Mouse (Mus musculus) midbrain, embryonic 10.5 days (tissue): ENCODE data around the gene Ankrd27. TPM values are rescaled to one million over a fixed set of nuclear protein-coding genes. Genes with fewer than 3 reads are reported as not detected.

ENCODE experiments used
- DNase-seq: peaks from one replicate; pipeline ENCODE4 v3.0.0-alpha.2; 2017; ENCODE audit warnings: low spot score
- H3K27ac ChIP-seq: fragments of 300-500 bp; sonication (generic); replicated peaks from 2 replicates; pipeline ENCODE4 v1.5.1; 2016; ENCODE audit warnings: mild to moderate bottlenecking
- H3K27me3 ChIP-seq: fragments of 300-500 bp; sonication (generic); 2 replicates; pipeline ENCODE4 v1.6.1; 2016; ENCODE audit warnings: low read depth, mild to moderate bottlenecking; ENCODE audit not compliant: poor library complexity, severe bottlenecking
- H3K36me3 ChIP-seq: fragments of 300-500 bp; sonication (generic); 2 replicates; pipeline ENCODE4 v1.6.1; 2016; ENCODE audit warnings: mild to moderate bottlenecking, moderate library complexity
- H3K4me1 ChIP-seq: fragments of 300-500 bp; sonication (generic); 2 replicates; pipeline ENCODE4 v1.6.1; 2016
- H3K4me3 ChIP-seq: fragments of 300-500 bp; sonication (generic); 2 replicates; pipeline ENCODE4 v1.5.1; 2016; ENCODE audit warnings: mild to moderate bottlenecking, moderate library complexity
- H3K9me3 ChIP-seq: fragments of 300-500 bp; sonication (generic); replicated peaks from 2 replicates; pipeline ENCODE4 v1.6.1; 2016; ENCODE audit warnings: mild to moderate bottlenecking
- WGBS: fragments of 180-500 bp; shearing (Covaris S2); methylation state at CpG from one replicate; pipeline ENCODE4 v1.1.7; 2016; 5-methylcytosine and 5-hydroxymethylcytosine counted together
- polyA plus RNA-seq: library from polyadenylated mRNA; unstranded; fragments of >200 nt; fragmentation: Nextera tagmentation; extraction: Ambion mirVana; gene quantifications from 2 replicates; pipeline ENCODE4 v1.2.1, GENCODE M21; 2016

Ankrd27 gene
- polyA plus RNA-seq, 1 experiment from 2014 or later = 39.2 TPM

DNA sequence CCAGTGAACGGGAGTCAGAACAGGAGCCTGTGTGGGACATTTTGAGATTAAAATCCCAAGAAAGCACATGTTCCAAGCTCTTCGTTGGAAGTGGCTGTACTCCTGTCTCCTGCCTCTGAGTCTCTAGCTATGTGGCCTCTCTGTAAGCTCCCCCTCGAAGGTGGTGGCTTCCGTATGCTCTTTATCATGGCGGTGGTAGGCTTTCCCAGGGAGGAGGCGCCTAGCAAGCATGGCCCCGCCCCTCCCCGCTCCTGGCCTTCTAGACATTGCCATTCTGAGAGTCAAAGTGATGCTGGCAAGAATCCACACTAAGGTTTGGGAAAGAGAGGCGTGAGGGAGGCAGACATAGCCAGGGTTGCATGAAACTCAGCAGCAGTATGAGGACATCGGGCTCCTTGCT lies 36.6 kb downstream of the Ankrd27 start:
- H3K4me3 ChIP-seq = no peak overlapping the region
- H3K4me1 ChIP-seq = peaks cover 2% of the 10 kb centered on the region; the same call in 1 of the 2 replicates
- WGBS = 93% methylated on average over 10 of the region's 10 CpGs
- no peaks in the 10 kb centered on the region for H3K27me3 ChIP-seq
- H3K27ac ChIP-seq = no peak overlapping the region
- no peak for DNase-seq
- peaks cover 83% of the 10 kb centered on the region for H3K36me3 ChIP-seq
- no peaks in the 10 kb centered on the region for H3K9me3 ChIP-seq

DNA sequence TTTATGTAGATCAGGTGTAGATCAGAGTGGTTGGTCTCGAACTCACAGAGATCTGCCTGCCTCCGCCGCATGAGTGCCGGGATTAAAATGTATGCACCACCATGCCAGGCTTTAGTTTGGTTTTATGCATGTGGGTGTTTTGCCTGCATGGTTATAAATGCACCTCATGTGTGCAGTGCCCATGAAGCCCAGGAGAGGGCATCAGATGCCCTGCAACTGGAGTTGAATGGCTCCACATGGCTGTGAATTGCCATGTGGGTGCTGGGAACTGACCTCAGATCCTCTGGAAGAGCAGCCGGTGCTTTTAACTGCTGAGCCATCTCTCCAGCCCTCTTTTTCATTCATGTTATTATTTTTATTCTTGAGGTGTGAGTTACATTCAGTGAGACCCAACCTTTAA lies 40.0 kb downstream of the Ankrd27 start:
- no peak overlapping the region for H3K27ac ChIP-seq
- H3K9me3 ChIP-seq = no peaks in the 10 kb centered on the region
- H3K4me1 ChIP-seq = no peaks in the 10 kb centered on the region
- H3K4me3 ChIP-seq = no peak overlapping the region
- 96% methylated on average over 5 of the region's 5 CpGs for WGBS
- DNase-seq = no peak
- peaks cover 86% of the 10 kb centered on the region for H3K36me3 ChIP-seq
- H3K27me3 ChIP-seq = no peaks in the 10 kb centered on the region

DNA sequence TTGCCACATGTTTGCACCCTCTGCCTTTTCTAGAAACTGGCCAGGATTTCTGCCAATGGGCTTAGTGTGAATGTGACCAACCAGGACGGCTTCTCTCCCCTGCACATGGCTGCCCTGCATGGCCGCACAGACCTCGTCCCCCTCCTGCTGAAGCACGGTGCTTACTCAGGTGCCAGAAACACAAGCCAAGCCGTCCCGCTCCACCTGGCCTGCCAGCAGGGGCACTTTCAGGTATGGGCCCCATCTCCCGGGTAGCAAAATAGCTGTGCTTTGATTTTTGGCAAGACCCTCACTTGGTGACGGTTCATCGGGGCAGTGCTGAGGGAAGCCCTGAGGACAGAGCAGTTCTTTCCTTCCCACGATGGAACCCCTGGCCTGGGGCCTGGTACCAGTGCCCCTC lies 41.3 kb downstream of the Ankrd27 start:
- Histone ChIP-seq H3K4me1 (no peaks in the 10 kb centered on the region), H3K27ac (no peak overlapping the region), H3K27me3 (no peaks in the 10 kb centered on the region), H3K4me3 (no peak overlapping the region), H3K9me3 (no peaks in the 10 kb centered on the region; the same call in 1 of the 2 replicates), H3K36me3 (peaks cover 87% of the 10 kb centered on the region)
- WGBS = 92% methylated on average over 10 of the region's 10 CpGs
- no peak for DNase-seq

DNA sequence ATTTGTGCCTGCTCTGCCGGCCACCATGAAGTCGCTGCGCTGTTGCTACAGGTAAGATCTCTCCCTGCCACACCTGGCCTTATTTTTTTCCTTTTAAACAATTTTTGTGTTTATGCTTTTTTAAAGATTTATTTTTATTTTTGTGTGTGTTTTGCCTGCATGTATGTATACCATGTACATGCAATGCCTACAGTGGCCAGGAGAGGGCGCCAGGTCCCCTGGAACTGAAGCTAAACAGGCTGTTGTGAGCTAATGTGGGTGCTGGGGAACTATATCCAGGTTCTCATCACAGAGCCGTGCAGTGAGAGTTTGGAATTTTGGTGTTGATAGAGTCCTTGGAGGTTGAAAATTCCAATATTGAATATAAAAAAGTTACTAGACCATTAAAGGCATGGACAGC lies 42.5 kb downstream of the Ankrd27 start:
- Histone ChIP-seq H3K4me1 (no peaks in the 10 kb centered on the region), H3K27me3 (no peaks in the 10 kb centered on the region), H3K36me3 (peaks cover 85% of the 10 kb centered on the region), H3K9me3 (no peaks in the 10 kb centered on the region; the same call in 1 of the 2 replicates), H3K27ac (no peak overlapping the region), H3K4me3 (no peak overlapping the region)
- 74% methylated on average over 5 of the region's 5 CpGs for WGBS
- DNase-seq = peak; percentile 33

DNA sequence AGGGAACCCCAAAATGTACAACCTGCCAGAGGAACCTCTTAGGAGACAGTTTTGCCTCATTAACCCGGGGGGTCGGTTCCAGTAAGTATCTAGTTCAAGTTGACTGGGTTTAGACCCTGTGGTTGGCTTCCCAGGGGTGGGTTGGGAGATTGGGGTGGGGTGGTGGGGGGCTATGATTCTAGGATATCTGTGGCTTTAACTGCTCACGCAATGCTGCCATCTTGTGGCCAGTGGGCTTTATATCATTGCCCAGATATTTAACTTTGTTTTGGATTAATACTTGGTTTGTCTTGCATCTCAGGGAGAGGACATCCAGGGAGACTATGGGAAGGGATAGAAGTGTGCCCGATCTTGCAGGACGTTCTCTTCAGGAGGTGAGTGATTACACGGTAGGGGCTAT lies 50.2 kb downstream of the Ankrd27 start:
- DNase-seq = peak; percentile 20
- no peaks in the 10 kb centered on the region; the same call in 1 of the 2 replicates for H3K9me3 ChIP-seq
- H3K27me3 ChIP-seq = no peaks in the 10 kb centered on the region
- WGBS = 66% methylated on average over 6 of the region's 6 CpGs
- no peak overlapping the region for H3K27ac ChIP-seq
- peaks cover 76% of the 10 kb centered on the region for H3K36me3 ChIP-seq
- H3K4me1 ChIP-seq = no peaks in the 10 kb centered on the region
- no peak overlapping the region for H3K4me3 ChIP-seq

DNA sequence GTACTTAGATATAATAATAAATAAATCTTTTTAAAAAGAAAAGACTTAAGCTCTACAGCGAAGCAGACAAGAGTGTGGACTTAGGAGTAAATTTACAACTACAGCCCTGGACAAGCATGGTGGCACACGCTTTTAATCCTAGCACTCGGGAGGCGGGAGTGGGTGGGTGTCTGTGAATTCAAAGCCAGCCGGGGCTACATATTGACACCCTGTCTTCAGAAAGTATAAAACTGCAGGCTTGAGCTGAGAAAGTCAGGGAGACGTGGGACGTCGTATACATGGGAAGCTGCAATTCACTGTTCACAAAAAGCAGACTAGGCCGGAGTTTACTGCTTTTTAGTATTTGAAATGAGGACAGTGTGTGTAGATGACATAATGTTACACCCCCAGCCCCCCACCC lies 50.8 kb downstream of the Ankrd27 start:
- no peak overlapping the region for H3K27ac ChIP-seq
- H3K36me3 ChIP-seq = peaks cover 76% of the 10 kb centered on the region

DNA sequence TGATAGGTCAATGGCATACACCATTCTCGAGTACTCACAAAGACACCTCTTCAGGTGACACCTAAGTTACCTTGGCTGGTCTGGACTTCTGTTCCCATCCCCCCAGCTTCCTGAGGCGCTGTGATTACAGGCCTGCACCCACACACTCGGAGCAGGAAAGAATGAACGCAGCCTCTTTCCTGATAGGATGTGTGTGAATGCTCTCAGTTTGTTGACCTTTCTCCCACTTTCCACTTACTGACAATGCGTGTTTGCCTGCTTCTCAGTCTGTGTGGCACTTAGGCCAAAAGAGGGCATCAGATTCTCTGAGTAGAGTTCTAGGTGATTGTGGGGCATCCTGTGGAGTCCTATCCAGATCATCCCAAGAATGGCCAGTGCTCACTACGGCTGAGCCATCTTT lies 54.0 kb downstream of the Ankrd27 start:
- no peaks in the 10 kb centered on the region for H3K4me1 ChIP-seq
- H3K36me3 ChIP-seq = peaks cover 84% of the 10 kb centered on the region
- no peak overlapping the region for H3K4me3 ChIP-seq
- no peak for DNase-seq
- H3K27me3 ChIP-seq = no peaks in the 10 kb centered on the region
- 91% methylated on average over 6 of the region's 6 CpGs for WGBS
- H3K27ac ChIP-seq = no peak overlapping the region
- no peaks in the 10 kb centered on the region for H3K9me3 ChIP-seq

More for the DNA sequence above, 50.8 kb downstream of the Ankrd27 start:
- no peak overlapping the region for H3K4me3 ChIP-seq
- no peak for DNase-seq
- no peaks in the 10 kb centered on the region for H3K9me3 ChIP-seq
- no peaks in the 10 kb centered on the region for H3K27me3 ChIP-seq
- 94% methylated on average over 9 of the region's 9 CpGs for WGBS
- H3K4me1 ChIP-seq = no peaks in the 10 kb centered on the region

DNA sequence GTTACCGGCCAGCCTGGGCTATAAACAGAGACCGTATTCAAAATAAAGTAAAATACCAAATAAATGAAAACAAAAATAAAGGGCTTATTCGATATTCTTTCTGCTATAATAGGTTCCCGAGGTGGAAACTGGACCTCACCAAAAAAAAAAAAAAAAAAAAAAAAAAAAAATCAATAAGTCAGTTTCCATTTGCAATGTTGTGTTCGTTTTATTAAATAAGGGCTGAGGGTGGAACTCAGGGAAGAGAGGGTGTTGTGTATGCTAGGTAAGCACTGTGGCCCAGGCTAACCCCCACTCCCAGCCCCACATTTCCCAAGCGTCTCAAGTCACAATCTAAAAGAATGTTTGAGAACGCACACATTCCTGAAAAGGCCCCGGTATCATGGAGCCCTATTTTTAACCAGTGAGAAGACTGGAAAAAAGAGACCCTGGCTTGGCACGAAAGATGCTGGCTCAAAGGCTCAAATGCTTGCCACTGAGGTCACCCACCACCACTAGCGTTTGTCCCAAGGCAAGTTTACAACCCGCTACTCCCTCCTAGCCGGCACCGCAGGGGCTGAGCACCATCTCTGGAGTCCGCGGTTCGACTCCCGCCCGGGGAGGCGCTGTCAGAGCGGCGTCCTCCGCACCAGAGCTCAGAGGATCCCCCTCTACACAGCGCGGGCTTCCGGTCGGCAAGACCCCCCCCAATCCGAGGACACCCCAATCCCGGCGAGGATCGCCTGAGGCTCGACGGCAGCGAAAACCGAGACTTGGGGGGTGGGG lies 60.5 kb downstream of the Ankrd27 start:
- H3K9me3 ChIP-seq = peaks cover 9% of the 10 kb centered on the region

DNA sequence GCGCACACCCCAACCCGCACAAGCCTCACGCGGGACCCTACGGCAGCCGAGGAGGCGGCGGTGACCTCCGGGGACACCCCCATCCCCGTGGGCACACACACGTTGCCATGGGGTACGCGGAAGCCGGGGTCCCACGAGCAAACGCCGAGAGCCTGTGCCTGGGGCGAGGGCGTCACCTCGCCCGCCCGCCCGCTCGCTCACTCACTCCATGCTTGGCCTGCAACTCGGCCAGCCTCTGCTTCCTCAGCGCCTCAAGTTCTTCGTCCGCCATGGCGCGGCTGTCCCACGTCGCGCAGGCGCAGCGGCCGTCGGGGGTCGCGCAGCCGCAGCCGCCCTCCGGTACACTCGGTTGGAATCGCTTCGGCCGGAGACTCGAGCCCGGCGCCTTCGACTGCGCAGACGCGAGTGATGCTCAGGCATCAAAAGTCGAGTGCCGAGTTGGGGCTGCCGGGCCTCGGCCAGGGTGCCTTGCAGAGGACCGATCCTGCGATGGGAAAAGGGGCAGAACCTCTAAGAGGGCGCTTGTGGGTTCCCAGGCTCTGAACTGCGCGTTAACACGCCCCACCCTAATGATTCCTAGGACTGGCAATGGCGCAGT lies 61.2 kb downstream of the Ankrd27 start, which contains the start of gene Pdcd5:
Gene Pdcd5 (minus strand): TSS at position 421 of the 598 bp plus-strand sequence.
- WGBS = under 1% methylated on average over 64 of the region's 64 CpGs
- Histone ChIP-seq H3K9me3 (peaks cover 9% of the 10 kb centered on the region), H3K36me3 (peaks cover 38% of the 10 kb centered on the region), H3K27me3 (no peaks in the 10 kb centered on the region), H3K4me3 (peak within 1 kb of the TSS; percentile 96), H3K4me1 (peaks cover 18% of the 10 kb centered on the region), H3K27ac (peak within 1 kb of the TSS; percentile 94)
- DNase-seq = peak; percentile 98

More for the DNA sequence above, 60.5 kb downstream of the Ankrd27 start:
- Histone ChIP-seq H3K36me3 (peaks cover 45% of the 10 kb centered on the region), H3K27ac (peak overlapping the region; percentile 94), H3K4me1 (peaks cover 18% of the 10 kb centered on the region), H3K27me3 (no peaks in the 10 kb centered on the region), H3K4me3 (peak overlapping the region; percentile 96)
- DNase-seq = peak; percentile 55
- 12% methylated on average over 34 of the region's 34 CpGs for WGBS

DNA sequence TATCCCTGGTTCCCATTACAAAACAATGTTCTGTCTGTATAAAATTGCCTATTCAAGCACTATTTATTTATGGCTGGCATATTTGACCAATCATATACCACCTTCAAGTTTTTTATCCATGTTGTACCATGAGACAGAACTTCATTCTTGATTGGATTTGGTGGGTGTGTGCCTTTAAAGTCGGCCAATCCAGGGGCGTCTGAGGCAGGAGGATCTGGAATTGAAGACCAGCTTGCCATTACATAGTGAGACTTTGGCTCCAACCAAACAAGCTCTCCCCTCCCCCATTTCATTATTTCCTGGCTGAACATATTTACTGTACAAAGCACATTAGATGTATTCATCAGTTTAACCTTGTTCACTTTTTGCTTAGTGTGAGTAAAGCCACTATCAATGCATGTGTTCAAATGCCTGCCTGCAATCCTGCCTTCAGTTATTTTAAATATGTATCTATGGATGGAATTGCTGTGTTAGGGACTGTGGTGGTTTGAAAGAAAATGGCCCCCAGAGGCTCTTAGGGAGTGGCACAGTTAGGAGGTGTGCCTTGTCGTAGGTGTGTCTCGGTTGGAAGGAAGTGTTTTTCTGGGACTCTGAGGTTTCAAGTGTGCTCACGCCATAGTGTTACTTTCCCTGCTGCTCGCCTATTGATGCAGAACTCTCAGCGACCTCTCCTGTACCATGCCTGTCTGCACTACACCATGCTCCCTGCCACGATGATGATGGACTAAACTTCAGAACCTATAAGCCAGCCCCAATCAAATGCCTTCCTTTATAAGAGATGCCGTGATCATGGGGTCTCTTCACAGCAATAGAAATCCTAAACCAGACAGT lies 62.4 kb downstream of the Ankrd27 start:
- Histone ChIP-seq H3K4me1 (peaks cover 18% of the 10 kb centered on the region), H3K27me3 (no peaks in the 10 kb centered on the region), H3K27ac (no peak overlapping the region), H3K36me3 (peaks cover 26% of the 10 kb centered on the region), H3K4me3 (no peak overlapping the region), H3K9me3 (peaks cover 9% of the 10 kb centered on the region)
- DNase-seq = no peak
- 75% methylated on average over 9 of the region's 9 CpGs for WGBS

DNA sequence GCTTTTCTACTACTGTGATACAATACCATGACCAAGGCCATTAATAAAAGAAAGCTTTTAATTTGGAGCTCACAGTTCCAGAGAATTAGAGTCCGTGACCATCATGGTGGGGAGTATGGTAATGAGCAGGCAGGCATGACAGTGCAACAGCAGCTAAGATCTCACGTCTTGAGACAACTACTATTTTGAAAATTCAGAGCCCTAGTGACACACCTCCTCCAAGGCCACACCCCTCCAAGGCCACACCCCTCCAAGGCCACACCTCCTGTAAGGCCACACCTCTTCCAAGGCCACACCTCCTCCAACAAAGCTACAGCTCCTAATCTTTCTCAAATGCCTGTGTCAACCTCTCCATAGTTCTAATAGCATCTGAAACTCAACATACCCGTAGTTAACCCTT lies 63.0 kb downstream of the Ankrd27 start:
- Histone ChIP-seq H3K4me1 (peaks cover 18% of the 10 kb centered on the region), H3K36me3 (peaks cover 19% of the 10 kb centered on the region), H3K9me3 (peaks cover 9% of the 10 kb centered on the region), H3K27ac (no peak overlapping the region), H3K4me3 (no peak overlapping the region), H3K27me3 (no peaks in the 10 kb centered on the region)
- no peak for DNase-seq
- 50% methylated on average over 3 of the region's 3 CpGs for WGBS

DNA sequence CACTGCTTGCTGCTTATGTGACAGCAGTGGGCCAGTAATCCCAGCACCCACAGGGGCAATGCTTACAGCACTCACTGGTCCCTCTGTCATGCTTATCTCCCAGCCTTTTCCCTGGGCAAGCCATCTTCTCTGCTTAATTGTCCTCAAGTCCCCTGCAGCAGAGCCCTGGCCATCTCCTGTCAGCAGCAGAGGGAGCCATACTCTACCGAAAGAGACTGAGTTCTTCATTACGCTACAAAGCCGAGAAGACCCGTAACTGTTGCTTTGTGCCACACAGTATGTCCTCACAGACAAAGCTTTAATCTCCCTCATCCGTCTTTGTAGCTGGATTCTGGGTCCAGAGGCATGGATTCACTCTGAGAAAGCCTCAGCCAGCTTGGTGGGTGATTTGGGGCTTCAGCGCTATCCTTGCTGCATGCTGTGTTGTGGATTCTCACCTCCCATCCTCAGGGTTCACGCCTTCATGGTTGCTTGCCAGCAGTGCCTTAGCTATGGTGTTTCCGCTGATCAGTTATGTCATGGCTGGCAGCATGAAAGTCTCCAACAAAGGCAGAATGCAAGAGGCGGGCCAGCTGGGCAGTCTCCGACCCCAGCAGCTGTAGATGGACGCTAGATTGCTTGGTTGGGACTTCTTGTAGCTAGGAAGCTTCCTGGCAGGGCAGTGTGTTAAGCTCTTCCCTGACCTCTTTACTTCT lies 64.8 kb downstream of the Ankrd27 start:
- Histone ChIP-seq H3K27me3 (no peaks in the 10 kb centered on the region), H3K27ac (peak overlapping the region; percentile 2; the same call in 1 of the 2 replicates), H3K4me1 (peaks cover 15% of the 10 kb centered on the region), H3K4me3 (no peak overlapping the region), H3K9me3 (peaks cover 9% of the 10 kb centered on the region), H3K36me3 (peaks cover 2% of the 10 kb centered on the region)
- no peak for DNase-seq
- WGBS = 81% methylated on average over 11 of the region's 11 CpGs
